Mouse (Mus musculus) MEL (cell line): ENCODE data around the gene Kcnn1. TPM values are rescaled to one million over a fixed set of nuclear protein-coding genes. Genes with fewer than 3 reads are reported as not detected.
"Not testable (repeated sequence)": the region's sequence is repeated elsewhere in the genome, so short reads cannot be mapped to it uniquely, and the experiment has no call there.

ENCODE experiments used
- DNase-seq: peaks from one replicate; pipeline ENCODE4 v3.0.0; 2011; ENCODE audit warnings: low read depth, low spot score
- H3K27ac ChIP-seq: 2 replicates; pipeline ENCODE4 v1.5.1; 2012; ENCODE audit warnings: low read depth, mild to moderate bottlenecking, control low read depth, low read length, moderate library complexity; ENCODE audit not compliant: control insufficient read depth
- H3K27me3 ChIP-seq, 2 experiments: fragments of 150-350 bp in 1 of 2; sonication (generic) in 1 of 2; 2 replicates each; pipeline ENCODE4 v1.6.1; 2012; ENCODE audit warnings: low read length in 2 of 2, mild to moderate bottlenecking in 2 of 2, improper control_type of control experiment in 1 of 2, moderate library complexity in 1 of 2; ENCODE audit not compliant: insufficient read depth in 2 of 2, control insufficient read depth in 1 of 2
- H3K36me3 ChIP-seq, 2 experiments: 2 replicates each; pipeline ENCODE4 v1.6.1; 2012 to 2014; ENCODE audit warnings: low read length in 2 of 2, improper control_type of control experiment in 1 of 2, inconsistent platforms in 1 of 2, mild to moderate bottlenecking in 1 of 2; ENCODE audit not compliant: insufficient read depth in 2 of 2, control insufficient read depth in 1 of 2
- H3K4me1 ChIP-seq, 2 experiments: fragments of 150-350 bp in 1 of 2; sonication (generic) in 1 of 2; 2 replicates each; pipeline ENCODE4 v1.6.1; 2012; ENCODE audit warnings: low read length in 2 of 2, improper control_type of control experiment in 1 of 2, mild to moderate bottlenecking in 1 of 2; ENCODE audit not compliant: insufficient read depth in 2 of 2, control insufficient read depth in 1 of 2
- H3K4me3 ChIP-seq, 2 experiments: fragments of 150-350 bp in 1 of 2; sonication (generic) in 1 of 2; 2 replicates each; pipeline ENCODE4 v1.5.1; 2012; ENCODE audit warnings: low read depth in 2 of 2, low read length in 2 of 2, mild to moderate bottlenecking in 2 of 2, moderate library complexity in 2 of 2, control low read depth in 1 of 2, improper control_type of control experiment in 1 of 2; ENCODE audit not compliant: control insufficient read depth in 1 of 2, insufficient read depth in 1 of 2
- H3K79me2 ChIP-seq: 2 replicates; pipeline ENCODE4 v1.6.1; 2012; ENCODE audit warnings: mild to moderate bottlenecking, low read length, moderate library complexity; ENCODE audit not compliant: control insufficient read depth, poor library complexity, insufficient read depth
- H3K9ac ChIP-seq: 2 replicates; pipeline ENCODE4 v1.6.1; 2012; ENCODE audit warnings: low read depth, mild to moderate bottlenecking, control low read depth, low read length, moderate library complexity; ENCODE audit not compliant: control insufficient read depth, poor library complexity, severe bottlenecking
- H3K9me3 ChIP-seq: fragments of 150-350 bp; sonication (generic); replicated peaks from 2 replicates; pipeline ENCODE4 v1.6.1; 2012; ENCODE audit warnings: mild to moderate bottlenecking, low read length, improper control_type of control experiment, moderate library complexity; ENCODE audit not compliant: insufficient read depth
- E2F4 ChIP-seq: IDR thresholded peaks from 2 replicates; pipeline ENCODE4 v1.6.1; 2011; ENCODE audit warnings: low read depth, low read length, improper control_type of control experiment, borderline replicate concordance
- ELF1 ChIP-seq: IDR thresholded peaks from 2 replicates; pipeline ENCODE4 v1.6.1; 2014; ENCODE audit warnings: low read depth, mild to moderate bottlenecking, inconsistent platforms, low read length, improper control_type of control experiment, moderate library complexity
- KAT2A ChIP-seq: conservative IDR thresholded peaks from 2 replicates; pipeline ENCODE4 v1.6.1; 2012; ENCODE audit warnings: low read depth, low read length, improper control_type of control experiment, inconsistent platforms
- MAFK ChIP-seq: IDR thresholded peaks from 2 replicates; pipeline ENCODE4 v1.6.1; 2011; ENCODE audit warnings: low read depth, mild to moderate bottlenecking, low read length, improper control_type of control experiment, borderline replicate concordance
- MYB ChIP-seq: IDR thresholded peaks from 2 replicates; pipeline ENCODE4 v1.6.1; 2011; ENCODE audit warnings: mild to moderate bottlenecking, low read depth, low read length, improper control_type of control experiment
- MYC ChIP-seq: IDR thresholded peaks from 2 replicates; pipeline ENCODE4 v1.6.1; 2011; ENCODE audit warnings: low read depth, mild to moderate bottlenecking, low read length, improper control_type of control experiment, moderate library complexity
- POLR2A ChIP-seq, 2 experiments: IDR thresholded peaks; 2 replicates each; pipeline ENCODE4 v1.6.1; 2011 to 2012; ENCODE audit warnings: low read length in 2 of 2, mild to moderate bottlenecking in 2 of 2, control low read depth in 1 of 2, improper control_type of control experiment in 1 of 2, low read depth in 1 of 2, moderate library complexity in 1 of 2; ENCODE audit not compliant: control insufficient read depth in 1 of 2, insufficient read depth in 1 of 2, poor library complexity in 1 of 2
- POLR2AphosphoS2 ChIP-seq: IDR thresholded peaks from 2 replicates; pipeline ENCODE4 v1.6.1; 2011; ENCODE audit warnings: low read length, improper control_type of control experiment
- ZC3H11A ChIP-seq: IDR thresholded peaks from 2 replicates; pipeline ENCODE4 v1.6.1; 2012; ENCODE audit warnings: low read depth, mild to moderate bottlenecking, inconsistent platforms, low read length, improper control_type of control experiment
- ZMIZ1 ChIP-seq: IDR thresholded peaks from 2 replicates; pipeline ENCODE4 v1.6.1; 2012; ENCODE audit warnings: low read depth, mild to moderate bottlenecking, inconsistent platforms, low read length, improper control_type of control experiment, moderate library complexity
- polyA plus RNA-seq, 2 experiments: library from polyadenylated mRNA; stranded (reverse) in 1 of 2; unstranded in 1 of 2; fragments of >175 nt in 1 of 2; fragments of >200 nt in 1 of 2; gene quantifications; 2 replicates each; pipeline versions ENCODE4 v1.2.1 to v1.2.4; 2012; ENCODE audit warnings: low replicate concordance in 2 of 2, low read depth in 1 of 2; ENCODE audit not compliant: insufficient read length in 2 of 2, insufficient read depth in 1 of 2, missing spikeins in 1 of 2
- total RNA-seq: library from RNA; depleted of rRNA; stranded (reverse); fragments of 300-350 nt; gene quantifications from 2 replicates; pipeline ENCODE4 v1.2.3, GENCODE M21; 2012

The Kcnn1 gene
- total and polyA plus RNA-seq, 3 experiments, result 8.9 to 10.7 TPM; not detected in 1

DNA sequence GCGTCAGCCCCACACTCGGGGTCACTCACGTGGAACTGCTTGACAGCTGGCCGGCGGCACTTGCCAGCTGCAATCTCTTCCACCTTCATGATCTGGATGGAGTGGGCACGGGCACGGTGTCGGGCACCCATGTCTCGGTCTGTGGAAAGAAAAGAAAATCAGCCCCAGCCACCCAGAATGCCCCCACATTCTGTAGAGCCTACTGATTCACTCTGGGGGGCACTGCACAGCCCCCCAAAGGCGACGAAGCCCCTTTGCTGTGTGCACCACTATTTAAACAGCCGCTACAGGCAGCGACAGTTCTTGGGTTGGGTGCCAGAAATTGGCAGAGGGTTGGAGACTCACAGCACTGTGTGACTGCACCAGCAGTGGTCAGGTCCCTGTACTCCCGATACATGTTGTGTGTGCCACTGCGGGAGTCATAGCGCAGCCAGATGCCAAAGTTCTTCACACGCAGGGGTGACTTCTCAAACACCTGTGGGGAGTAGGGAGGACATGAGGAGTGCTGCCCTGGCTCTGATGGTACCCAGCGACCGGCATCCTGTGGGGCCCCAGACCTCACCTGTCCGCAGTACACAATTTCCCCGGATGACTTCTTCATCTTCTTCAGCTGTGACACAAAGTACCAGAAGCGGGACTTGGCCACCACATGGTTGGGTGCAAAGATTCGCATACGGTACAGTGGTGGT, 32.7 kb upstream of the Kcnn1 start:
- peaks cover 4 to 11% of the 10 kb centered on the region in 2 experiments; a peak in 3 of 4 replicates for H3K4me1 ChIP-seq
- H3K27ac ChIP-seq, result peak overlapping the region; percentile 91
- TF ChIP-seq POLR2A (IDR thresholded peaks at IDR 0.05; ENCODE audit: control insufficient read depth in 1 of 2, insufficient read depth in 1 of 2, low read depth in 1 of 2, low read length in 2 of 2, poor library complexity in 1 of 2), result peak in 1 of 2 experiments; percentile 37; a peak in 1 of 4 replicates
- TF ChIP-seq, all 39 proteins: peak for 1; not testable (repeated sequence) for 38
- Histone ChIP-seq H3K36me3 (peaks cover 7 to 17% of the 10 kb centered on the region in 2 experiments; a peak in 3 of 4 replicates), H3K9ac (peak overlapping the region; percentile 99), H3K4me3 (peak overlapping the region; percentile 79 to 97), H3K79me2 (peaks cover 19% of the 10 kb centered on the region)
- not testable (repeated sequence) for H3K9me3 ChIP-seq, DNase-seq, H3K27me3 ChIP-seq

- Histone ChIP-seq H3K36me3 (peaks cover 7 to 17% of the 10 kb centered on the region in 2 experiments; a peak in 3 of 4 replicates), H3K27ac (peak overlapping the region; percentile 91), H3K4me1 (peaks cover 4 to 11% of the 10 kb centered on the region in 2 experiments; a peak in 3 of 4 replicates)
These were observed 31.9 kb upstream of the Kcnn1 start for GRCm38 (mm10) chr8:70894771-70895545.

GRCm38 (mm10) chr8:70894385-70894720, 31.3 kb upstream of the Kcnn1 start:
- H3K9me3 ChIP-seq, result no peaks in the 10 kb centered on the region
- peak; percentile 63 for DNase-seq
- H3K4me3 ChIP-seq, result no peak overlapping the region
- H3K27me3 ChIP-seq, result no peaks in the 10 kb centered on the region
- H3K79me2 ChIP-seq, result peaks cover 19% of the 10 kb centered on the region
- H3K4me1 ChIP-seq, result peaks cover 4 to 9% of the 10 kb centered on the region in 2 experiments; a peak in 3 of 4 replicates
- peak in 1 of 2 experiments; percentile 34; a peak in 2 of 4 replicates for TF ChIP-seq POLR2A (IDR thresholded peaks at IDR 0.05; ENCODE audit: control insufficient read depth in 1 of 2, insufficient read depth in 1 of 2, low read depth in 1 of 2, low read length in 2 of 2, poor library complexity in 1 of 2)
- TF ChIP-seq E2F4, result no peak
- 0 out of 2 replicates have a peak, but pooled peaks have one; percentile 2 for TF ChIP-seq MYB
- peak; percentile 34; the same call in 1 of the 2 replicates for TF ChIP-seq MAFK
- no peak for TF ChIP-seq ZC3H11A
- TF ChIP-seq POLR2AphosphoS2, result no peak
- TF ChIP-seq ELF1, result no peak
- TF ChIP-seq ZMIZ1, result peak; percentile 16; the same call in 1 of the 2 replicates
- 0 out of 2 replicates have a peak, but pooled peaks have one; percentile 2 for TF ChIP-seq MYC
- H3K9ac ChIP-seq, result no peak overlapping the region
- peaks cover 7 to 15% of the 10 kb centered on the region in 2 experiments; a peak in 3 of 4 replicates for H3K36me3 ChIP-seq
- H3K27ac ChIP-seq, result peak overlapping the region; percentile 21

More at GRCm38 (mm10) chr8:70894771-70895545, 31.9 kb upstream of the Kcnn1 start:
- Histone ChIP-seq H3K9ac (peak overlapping the region; percentile 99), H3K9me3 (no peaks in the 10 kb centered on the region), H3K79me2 (peaks cover 19% of the 10 kb centered on the region), H3K27me3 (no peaks in the 10 kb centered on the region), H3K4me3 (no peak overlapping the region)
- peak; percentile 39 for DNase-seq
- no peak for TF ChIP-seq KAT2A
- 0 out of 4 replicates have a peak, but pooled peaks of 1 of the 2 experiments have one; percentile 10 for TF ChIP-seq POLR2A (IDR thresholded peaks at IDR 0.05; ENCODE audit: control insufficient read depth in 1 of 2, insufficient read depth in 1 of 2, low read depth in 1 of 2, low read length in 2 of 2, poor library complexity in 1 of 2)
